Mouse (Mus musculus) megakaryocyte, embryonic 14.5 days (primary cell): ENCODE data around the gene Gtf2ird1.

ENCODE experiments used
- FLI1 ChIP-seq: IDR thresholded peaks from 2 replicates; pipeline ENCODE4 v1.6.1; 2012; ENCODE audit warnings: low read length, inconsistent platforms, mixed read lengths
- GATA1 ChIP-seq: IDR thresholded peaks from 3 replicates; pipeline ENCODE4 v1.6.1; 2012; ENCODE audit warnings: mixed read lengths, low read length, inconsistent platforms, borderline replicate concordance

DNA sequence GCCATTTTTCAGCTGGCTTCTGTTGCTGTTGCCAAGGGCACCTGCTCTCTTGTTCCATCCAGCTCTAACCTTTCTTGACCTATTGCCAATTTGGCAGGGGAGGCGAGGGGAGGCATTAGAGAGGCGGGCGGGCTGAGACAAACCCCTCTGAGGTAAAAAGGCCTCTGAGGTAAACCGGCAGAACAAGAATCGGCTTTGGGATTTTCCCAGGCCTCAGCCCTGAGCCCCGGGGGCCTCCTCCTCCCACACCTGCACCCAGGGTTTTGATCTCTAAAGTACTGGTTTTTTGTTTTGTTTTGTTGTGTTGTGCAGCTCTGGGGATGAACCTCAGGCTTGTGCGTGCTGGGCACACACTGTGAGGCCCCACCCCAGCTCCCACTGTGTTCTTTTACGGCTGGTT lies 123.8 kb downstream of the Gtf2ird1 start:
- TF ChIP-seq GATA1 = no peak
- TF ChIP-seq FLI1 = no peak
